Mouse (Mus musculus) gastrocnemius, postnatal 25 days (tissue): Measurements from ENCODE around the gene Gm17655. TPM values are rescaled to one million over a fixed set of nuclear protein-coding genes. Genes with fewer than 3 reads are reported as not detected.
A peak's percentile ranks its signal among the peaks of the same experiment; 100 is the strongest.
"Not testable (repeated sequence)": the region's sequence is repeated elsewhere in the genome, so short reads cannot be mapped to it uniquely, and the experiment has no call there.

Source experiments
- DNase-seq: peaks from one replicate; pipeline ENCODE4 v3.0.0; 2022
- total RNA-seq, 2 experiments: library from RNA; stranded (reverse); gene quantifications; 1 replicate in 1 of 2; 2 replicates in 1 of 2; pipeline ENCODE4 v1.2.3; 2021

The Gm17655 gene
- total RNA-seq, 2 experiments from 2014 or later, result 0.64 to 1.7 TPM

- no peak for DNase-seq
Measured at GRCm38 (mm10) chr5:110086161-110086866, 14.0 kb upstream of the Gm17655 start.

GRCm38 (mm10) chr5:110082961-110083360 is 10.6 kb upstream of the Gm17655 start:
- DNase-seq, result no peak

GRCm38 (mm10) chr5:110057637-110058408 is 14.5 kb downstream of the Gm17655 start:
- peak; percentile 79 for DNase-seq

- DNase-seq, result not testable (repeated sequence)
Measured at GRCm38 (mm10) chr5:110023694-110024427, 48.5 kb downstream of the Gm17655 start.

GRCm38 (mm10) chr5:110023273-110023672 is 49.0 kb downstream of the Gm17655 start:
- DNase-seq, result no peak

GRCm38 (mm10) chr5:110015775-110016174 is 56.5 kb downstream of the Gm17655 start:
- not testable (repeated sequence) for DNase-seq

Other genes with a start within 250 kb of the Gm17655 start
- 1 to 10 TPM; 4.1 to 4.5 TPM for gene Gm15446, start 149.1 kb downstream of the Gm17655 start, total RNA-seq
- 1 to 10 TPM; 7.1 to 8.5 TPM for gene Zfp932, start 76.0 kb downstream of the Gm17655 start, total RNA-seq
- under 1 TPM; 0.21 to 0.26 TPM for gene Gm35315, start 21.9 kb upstream of the Gm17655 start, total RNA-seq
- not detected for gene Plcxd1, start 27.5 kb upstream of the Gm17655 start, total RNA-seq
- 10 to 100 TPM; 12.3 to 13.4 TPM for gene Gtpbp6, start 35.7 kb upstream of the Gm17655 start, total RNA-seq
- gene Zfp605, start 37.6 kb upstream of the Gm17655 start, total RNA-seq, result 1 to 10 TPM; 3.1 to 3.8 TPM
- gene Chfr, start 63.3 kb upstream of the Gm17655 start, total RNA-seq, result 10 to 100 TPM; 14.5 to 15.7 TPM
- gene Golga3, start 104.2 kb upstream of the Gm17655 start, total RNA-seq, result 10 to 100 TPM; 38.0 to 40.6 TPM
- 10 to 100 TPM; 24.3 to 24.4 TPM for gene Ankle2, start 158.5 kb upstream of the Gm17655 start, total RNA-seq
- 10 to 100 TPM; 21.8 to 24.1 TPM for gene Pgam5, start 197.4 kb upstream of the Gm17655 start, total RNA-seq
- gene Pxmp2, start 213.7 kb upstream of the Gm17655 start, total RNA-seq, result 10 to 100 TPM; 45.2 to 46.4 TPM
- 1 to 10 TPM in 1 of 2 experiments, under 1 TPM in 1; 0.92 to 1.4 TPM for gene Pole, start 213.8 kb upstream of the Gm17655 start, total RNA-seq